9 mouse cellular contexts compared by ENCODE assay signal in genomic region chr17:70873778-70874124, GRCm38 (mm10). TPM values are rescaled to one million over a fixed set of nuclear protein-coding genes. Genes with fewer than 3 reads are reported as not detected.
DNase-seq lines count a peak whose midpoint lies in the region; ATAC-seq and TF ChIP-seq lines count a peak whose summit lies in the region.
"Had no signal": no experiment of that assay in that cellular context is flagged by ENCODE, and none has a peak within 500 bp of the region (broad histone marks: within the 10 kb centered on the region; RNA-seq: fewer than 3 reads in every experiment).

No protein-coding gene starts in this region.

- no peaks in the 10 kb centered on the region for H3K27me3 ChIP-seq in E14TG2a.4 (ENCODE audit: insufficient read depth, low read length)
- H3K27me3 ChIP-seq in forebrain, embryonic 15.5 days, result no peaks in the 10 kb centered on the region
- no peaks in the 10 kb centered on the region for H3K27me3 ChIP-seq in liver, embryonic 15.5 days

- H3K9me3 ChIP-seq in E14TG2a.4 (ENCODE audit: low read length), result peaks cover 8% of the 10 kb centered on the region
- no peaks in the 10 kb centered on the region for H3K9me3 ChIP-seq in forebrain, embryonic 15.5 days
- no peaks in the 10 kb centered on the region for H3K9me3 ChIP-seq in liver, embryonic 15.5 days (replicated peaks)

- H3K27ac ChIP-seq in gastrocnemius, adult 2 months, result no peak overlapping the region
- H3K27ac ChIP-seq in forebrain, embryonic 15.5 days (replicated peaks), result no peak overlapping the region
- no peak overlapping the region for H3K27ac ChIP-seq in liver, embryonic 15.5 days (replicated peaks)

- 27% methylated on average over 7 of the region's 7 CpGs for WGBS in forebrain, embryonic 15.5 days
- 42% methylated on average over 7 of the region's 7 CpGs for WGBS in liver, embryonic 15.5 days (ENCODE audit: insufficient replicate concordance)

- H3K4me1 ChIP-seq in E14TG2a.4 (replicated peaks; ENCODE audit: low read depth, low read length), result peaks cover 74% of the 10 kb centered on the region
- peaks cover 16% of the 10 kb centered on the region for H3K4me1 ChIP-seq in forebrain, embryonic 15.5 days
- 0 out of 2 replicates have a peak, but pooled peaks cover 8% of the 10 kb centered on the region for H3K4me1 ChIP-seq in liver, embryonic 15.5 days (replicated peaks)

- peak overlapping the region; percentile 47 for H3K4me3 ChIP-seq in gastrocnemius, adult 2 months
- peak overlapping the region; percentile 78 for H3K4me3 ChIP-seq in E14TG2a.4 (replicated peaks; ENCODE audit: low read length)
- H3K4me3 ChIP-seq in forebrain, embryonic 15.5 days, result peak overlapping the region; percentile 32
- peak overlapping the region; percentile 3 for H3K4me3 ChIP-seq in liver, embryonic 15.5 days (replicated peaks)

- intact Hi-C loops in gastrocnemius, adult 2 months (cut with DNase I), result no loop called here

- H3K9ac ChIP-seq in forebrain, embryonic 15.5 days (replicated peaks), result 0 out of 2 replicates have a peak overlapping the region, but pooled peaks have one; percentile 11
- no peak overlapping the region for H3K9ac ChIP-seq in liver, embryonic 15.5 days

- DNase-seq in gastrocnemius, adult 2 months, result no peak
- DNase-seq in gastrocnemius, postnatal 10 days, result no peak
- no peak for DNase-seq in gastrocnemius, adult 18-20 months (ENCODE audit: low spot score)
- no peak for DNase-seq in right cerebral cortex, postnatal 4 days
- no peak for DNase-seq in urinary bladder, adult 18-20 months (ENCODE audit: low spot score in 2 of 2)
- DNase-seq: cerebellum, adult 11 months had no signal

- H3K36me3 ChIP-seq in E14TG2a.4 (ENCODE audit: insufficient read depth, low read length), result peaks cover 15% of the 10 kb centered on the region
- no peaks in the 10 kb centered on the region for H3K36me3 ChIP-seq in forebrain, embryonic 15.5 days
- no peaks in the 10 kb centered on the region for H3K36me3 ChIP-seq in liver, embryonic 15.5 days (replicated peaks)

- peak; percentile 27 for ATAC-seq in forebrain, embryonic 15.5 days (replicated peaks)
- ATAC-seq in liver, embryonic 15.5 days (ENCODE audit: insufficient read depth), result no peak

- peak overlapping the region; percentile 46 for H3K4me2 ChIP-seq in forebrain, embryonic 15.5 days (replicated peaks)
- H3K4me2 ChIP-seq in liver, embryonic 15.5 days, result peak overlapping the region; percentile 43

- no peak for TF ChIP-seq CTCF in gastrocnemius, adult 2 months (IDR thresholded peaks at IDR 0.05)
- no peak for TF ChIP-seq CTCF in E14TG2a.4 (conservative IDR thresholded peaks at IDR 0.05; ENCODE audit: low read length)

RNA-seq across cellular contexts. Expression of gene Tgif1, which starts 20.4 kb away (rescaled TPM):
- total RNA-seq in gastrocnemius, adult 2 months (2021), result 1 to 10 TPM; 3.1 to 8.5 TPM
- 10 to 100 TPM in 1 of 2 experiments, 1 to 10 TPM in 1; 9.5 to 15.4 TPM for total RNA-seq in gastrocnemius, postnatal 10 days (2021)
- 12.4 and 14.1 TPM in 2 replicates for polyA plus RNA-seq in forebrain, embryonic 15.5 days (2015; fragmentation: Nextera tagmentation; extraction: Ambion mirVana)
- 8.0 and 9.1 TPM in 2 replicates for polyA plus RNA-seq in liver, embryonic 15.5 days (2015; fragmentation: Nextera tagmentation; extraction: Ambion mirVana)
- total RNA-seq in gastrocnemius, adult 18-20 months (2021), result 1 to 10 TPM; 4.2 to 9.3 TPM

Comparison
In these comparisons a context has a peak if more than half of its experiments do, and no peak if none do; other contexts are left out.
1. H3K4me3 ChIP-seq: peak in every context shown above with its lines; median percentile 78 in E14TG2a.4; 47 in gastrocnemius, adult 2 months; 32 in forebrain, embryonic 15.5 days; 3 in liver, embryonic 15.5 days.